Mouse (Mus musculus) heart, embryonic 13.5 days (tissue): ENCODE results near the gene Colq. TPM values are rescaled to one million over a fixed set of nuclear protein-coding genes. Genes with fewer than 3 reads are reported as not detected.

ENCODE experiments used
- ATAC-seq: fragments of 200-750 bp; cut with Nextera tagmentation; 2 replicates; pipeline ENCODE4 v1.8.0; 2017; ENCODE audit warnings: moderate TSS enrichment; ENCODE audit not compliant: insufficient number of reproducible peaks, low FRiP score, low TSS enrichment; ENCODE audit errors: extremely low read depth
- H3K27ac ChIP-seq: fragments of 300-500 bp; sonication (generic); replicated peaks from 2 replicates; pipeline ENCODE4 v1.5.1; 2015; ENCODE audit warnings: moderate library complexity, mild to moderate bottlenecking, inconsistent platforms
- H3K27me3 ChIP-seq: fragments of 300-500 bp; sonication (generic); replicated peaks from 2 replicates; pipeline ENCODE4 v1.6.1; 2015; ENCODE audit warnings: mild to moderate bottlenecking, inconsistent platforms
- H3K36me3 ChIP-seq: fragments of 300-500 bp; sonication (generic); 2 replicates; pipeline ENCODE4 v1.6.1; 2015; ENCODE audit warnings: mild to moderate bottlenecking, inconsistent platforms
- H3K4me1 ChIP-seq: fragments of 300-500 bp; sonication (generic); 2 replicates; pipeline ENCODE4 v1.6.1; 2015; ENCODE audit warnings: inconsistent platforms
- H3K4me2 ChIP-seq: fragments of 300-500 bp; sonication (generic); 2 replicates; pipeline ENCODE4 v1.6.1; 2015; ENCODE audit warnings: inconsistent platforms, mild to moderate bottlenecking, moderate library complexity
- H3K4me3 ChIP-seq: fragments of 300-500 bp; sonication (generic); 2 replicates; pipeline ENCODE4 v1.5.1; 2015; ENCODE audit warnings: moderate library complexity, mild to moderate bottlenecking, inconsistent platforms
- H3K9ac ChIP-seq: fragments of 300-500 bp; sonication (generic); 2 replicates; pipeline ENCODE4 v1.6.1; 2015; ENCODE audit warnings: inconsistent platforms, mild to moderate bottlenecking, moderate library complexity
- H3K9me3 ChIP-seq: fragments of 300-500 bp; sonication (generic); 2 replicates; pipeline ENCODE4 v1.6.1; 2016; ENCODE audit warnings: inconsistent platforms
- WGBS: fragments of 180-500 bp; shearing (Covaris S2); methylation state at CpG from one replicate; pipeline ENCODE4 v1.1.7; 2015; ENCODE audit warnings: mixed read lengths; 5-methylcytosine and 5-hydroxymethylcytosine counted together
- polyA plus RNA-seq: library from polyadenylated mRNA; unstranded; fragments of >200 nt; fragmentation: Nextera tagmentation; extraction: Ambion mirVana; gene quantifications from 2 replicates; pipeline ENCODE4 v1.2.1, GENCODE M21; 2015

The Colq gene
- polyA plus RNA-seq, 1 experiment from 2014 or later, result 8.1 TPM

GRCm38 (mm10) chr14:31574903-31575665 lies 16.1 kb downstream of the Colq start:
- Histone ChIP-seq H3K4me1 (peaks cover 67% of the 10 kb centered on the region), H3K27ac (no peak overlapping the region), H3K4me3 (no peak overlapping the region)

GRCm38 (mm10) chr14:31572561-31573175 lies 18.5 kb downstream of the Colq start:
- Histone ChIP-seq H3K4me3 (no peak overlapping the region), H3K36me3 (no peaks in the 10 kb centered on the region), H3K9me3 (no peaks in the 10 kb centered on the region), H3K4me1 (peaks cover 72% of the 10 kb centered on the region), H3K27me3 (peaks cover 4% of the 10 kb centered on the region), H3K4me2 (no peak overlapping the region), H3K9ac (no peak overlapping the region), H3K27ac (no peak overlapping the region)
- 69% methylated on average over 9 of the region's 9 CpGs for WGBS
- no peak for ATAC-seq

More at GRCm38 (mm10) chr14:31574903-31575665, 16.1 kb downstream of the Colq start:
- peak overlapping the region; percentile 66 for H3K4me2 ChIP-seq
- no peaks in the 10 kb centered on the region for H3K36me3 ChIP-seq
- H3K9me3 ChIP-seq, result no peaks in the 10 kb centered on the region
- 81% methylated on average over 18 of the region's 18 CpGs for WGBS
- 0 out of 2 replicates have a peak overlapping the region, but pooled peaks have one; percentile 11 for H3K9ac ChIP-seq
- no peak for ATAC-seq
- H3K27me3 ChIP-seq, result peaks cover 4% of the 10 kb centered on the region

- no peak for ATAC-seq
- H3K9me3 ChIP-seq, result no peaks in the 10 kb centered on the region
- WGBS, result 85% methylated on average over 5 of the region's 5 CpGs
- no peak overlapping the region for H3K4me3 ChIP-seq
- H3K27me3 ChIP-seq, result peaks cover 4% of the 10 kb centered on the region
- no peak overlapping the region for H3K4me2 ChIP-seq
- no peak overlapping the region for H3K27ac ChIP-seq
- H3K9ac ChIP-seq, result no peak overlapping the region
- H3K4me1 ChIP-seq, result peaks cover 63% of the 10 kb centered on the region
- H3K36me3 ChIP-seq, result no peaks in the 10 kb centered on the region
Measured at GRCm38 (mm10) chr14:31571419-31571818, 19.7 kb downstream of the Colq start.

DNA sequence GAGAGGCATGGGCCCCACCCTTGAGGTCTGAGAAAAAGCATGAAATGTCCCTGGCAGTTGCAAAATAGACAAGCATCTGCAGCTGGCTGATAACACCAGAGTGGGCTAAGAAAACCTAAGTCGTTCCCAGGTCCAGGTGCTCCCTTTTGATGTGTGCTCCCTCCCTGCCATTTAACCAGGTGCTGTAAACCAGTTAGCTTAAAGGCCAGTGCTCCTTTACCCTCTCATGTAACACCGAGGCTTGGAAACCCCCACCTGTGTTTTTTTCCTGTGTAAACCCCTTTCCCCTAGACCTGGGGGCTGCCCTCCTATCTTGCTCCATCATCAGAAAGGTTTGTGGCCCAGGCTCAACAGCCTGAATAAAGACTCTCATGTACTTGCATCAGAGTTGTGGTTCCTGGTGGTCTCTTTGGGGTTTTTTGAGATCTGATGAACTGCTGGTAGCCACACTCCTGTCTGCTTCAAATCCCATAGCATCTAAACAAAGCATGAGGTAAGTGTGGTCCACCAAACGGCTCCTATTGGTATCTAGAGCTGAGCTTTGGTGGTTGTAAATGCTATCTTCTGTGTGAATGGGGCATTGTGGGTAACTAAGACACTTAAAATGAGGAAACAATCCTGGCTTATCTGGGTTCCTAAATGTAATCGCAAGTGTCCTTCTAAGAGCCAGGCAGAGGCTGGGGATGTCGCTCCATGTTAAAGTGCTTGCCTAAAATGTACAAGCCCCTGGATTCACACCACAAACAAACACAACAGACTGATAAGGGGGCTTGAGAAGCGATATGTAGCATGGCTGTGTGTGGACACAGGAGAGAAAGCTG lies 20.8 kb downstream of the Colq start:
- Histone ChIP-seq H3K27ac (no peak overlapping the region), H3K4me1 (peaks cover 62% of the 10 kb centered on the region), H3K9me3 (no peaks in the 10 kb centered on the region), H3K27me3 (peaks cover 4% of the 10 kb centered on the region), H3K9ac (no peak overlapping the region), H3K4me3 (no peak overlapping the region), H3K4me2 (no peak overlapping the region), H3K36me3 (no peaks in the 10 kb centered on the region)
- 29% methylated on average over 6 of the region's 6 CpGs for WGBS
- ATAC-seq, result no peak

DNA sequence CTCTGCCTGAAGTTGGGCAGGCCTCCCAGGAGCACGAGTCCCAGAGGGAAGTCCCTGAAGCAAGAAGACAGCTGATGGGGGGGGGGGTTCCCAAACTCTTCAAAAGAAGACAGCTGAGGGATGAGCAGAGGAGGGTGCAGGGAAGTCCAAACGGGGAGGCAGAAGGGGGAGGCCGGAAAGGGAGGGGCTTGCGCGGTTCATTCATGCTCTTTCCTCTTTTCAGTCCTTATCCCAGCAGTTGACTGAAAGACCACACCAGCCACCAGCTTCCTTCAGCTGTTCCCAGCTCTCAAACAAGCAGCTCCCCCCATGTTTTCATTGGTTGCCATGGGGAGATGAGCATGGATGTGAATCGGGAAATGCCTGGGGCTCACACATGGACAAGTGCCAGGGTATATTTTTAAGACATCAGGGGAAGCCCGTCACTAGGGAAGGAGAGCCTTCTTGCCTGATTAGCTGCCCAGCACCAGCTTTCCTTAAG lies 22.0 kb downstream of the Colq start:
- no peak; the same call in 1 of the 2 replicates for ATAC-seq

DNA sequence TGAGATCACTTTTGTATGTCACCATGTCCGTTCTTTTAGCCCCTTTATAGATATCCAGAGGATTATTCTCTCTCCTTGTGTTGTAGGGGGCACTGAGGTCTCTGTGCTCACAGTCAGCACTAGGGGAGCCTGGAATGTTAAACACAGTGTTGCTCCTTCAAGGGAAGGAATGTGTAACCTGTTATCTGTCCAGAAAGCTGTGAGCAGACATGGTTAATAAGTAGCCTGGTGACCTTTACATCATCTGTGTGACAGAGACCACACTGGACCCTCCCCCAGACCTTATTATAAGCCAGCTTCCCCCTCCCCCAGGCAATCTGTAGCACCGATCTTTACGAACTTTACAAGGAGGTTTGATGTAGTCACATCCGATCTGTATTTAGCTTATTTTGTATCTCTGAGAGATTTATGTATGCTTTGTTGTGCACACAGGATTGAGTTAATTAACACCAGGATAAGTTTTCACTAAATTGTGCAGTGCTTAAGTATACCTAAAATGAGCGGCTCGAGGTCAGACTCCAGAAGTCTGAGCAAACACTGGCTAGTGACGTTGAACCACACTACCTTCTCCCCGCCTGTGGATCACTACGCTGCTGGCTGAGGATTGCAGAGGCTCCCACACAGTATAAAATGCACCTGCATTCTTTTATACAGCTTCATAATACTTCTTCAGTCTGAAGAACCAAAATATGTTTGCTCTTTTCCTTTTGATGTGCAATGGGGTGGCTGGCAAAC lies 25.5 kb downstream of the Colq start:
- 54% methylated on average over 9 of the region's 9 CpGs for WGBS
- Histone ChIP-seq H3K9ac (peak overlapping the region; percentile 33; the same call in 1 of the 2 replicates), H3K9me3 (no peaks in the 10 kb centered on the region), H3K4me2 (peak overlapping the region; percentile 13; the same call in 1 of the 2 replicates), H3K4me3 (no peak overlapping the region), H3K27ac (peak overlapping the region; percentile 78), H3K4me1 (peaks cover 69% of the 10 kb centered on the region), H3K36me3 (no peaks in the 10 kb centered on the region), H3K27me3 (peaks cover 4% of the 10 kb centered on the region; the same call in 1 of the 2 replicates)
- no peak for ATAC-seq

More for the DNA sequence above, 22.0 kb downstream of the Colq start:
- peaks cover 2% of the 10 kb centered on the region for H3K27me3 ChIP-seq
- no peak overlapping the region for H3K4me3 ChIP-seq
- H3K4me1 ChIP-seq, result peaks cover 66% of the 10 kb centered on the region
- H3K27ac ChIP-seq, result peak overlapping the region; percentile 44
- H3K36me3 ChIP-seq, result no peaks in the 10 kb centered on the region
- WGBS, result 41% methylated on average over 7 of the region's 7 CpGs
- 0 out of 2 replicates have a peak overlapping the region, but pooled peaks have one; percentile 6 for H3K4me2 ChIP-seq
- peak overlapping the region; percentile 53 for H3K9ac ChIP-seq
- no peaks in the 10 kb centered on the region for H3K9me3 ChIP-seq

- no peaks in the 10 kb centered on the region for H3K36me3 ChIP-seq
- peaks cover 67% of the 10 kb centered on the region for H3K4me1 ChIP-seq
- no peak for ATAC-seq
- peak overlapping the region; percentile 33; the same call in 1 of the 2 replicates for H3K9ac ChIP-seq
- 11% methylated on average over 6 of the region's 6 CpGs for WGBS
- no peak overlapping the region for H3K4me3 ChIP-seq
- no peaks in the 10 kb centered on the region for H3K9me3 ChIP-seq
- H3K27me3 ChIP-seq, result peaks cover 4% of the 10 kb centered on the region; the same call in 1 of the 2 replicates
- H3K27ac ChIP-seq, result peak overlapping the region; percentile 78
- peak overlapping the region; percentile 13; the same call in 1 of the 2 replicates for H3K4me2 ChIP-seq
Measured at GRCm38 (mm10) chr14:31564452-31565179, 26.5 kb downstream of the Colq start.

DNA sequence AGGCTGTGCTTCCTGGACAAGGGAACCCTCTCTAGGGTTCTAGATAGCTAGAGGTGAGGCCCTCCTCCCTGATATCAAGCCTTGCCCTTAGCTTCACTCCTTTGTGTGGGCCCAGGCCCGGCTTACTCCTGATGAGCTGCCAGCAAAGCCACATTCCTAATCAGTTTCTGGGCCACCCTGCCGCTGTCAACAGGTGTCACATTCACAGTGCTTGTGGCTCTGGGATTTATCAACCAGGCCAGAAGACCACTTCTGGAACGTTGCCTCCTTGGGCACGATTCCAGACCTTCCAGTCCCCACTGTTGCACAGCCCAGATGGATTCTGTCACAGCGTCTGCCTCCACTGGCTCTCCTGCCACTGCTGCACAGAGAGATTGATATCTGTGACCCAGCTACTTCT lies 30.3 kb downstream of the Colq start:
- H3K4me1 ChIP-seq, result peaks cover 66% of the 10 kb centered on the region
- peaks cover 33% of the 10 kb centered on the region for H3K27me3 ChIP-seq
- no peaks in the 10 kb centered on the region for H3K36me3 ChIP-seq
- peak; percentile 65; the same call in 1 of the 2 replicates for ATAC-seq
- peak overlapping the region; percentile 79 for H3K27ac ChIP-seq
- no peak overlapping the region for H3K4me2 ChIP-seq
- H3K9me3 ChIP-seq, result no peaks in the 10 kb centered on the region
- H3K4me3 ChIP-seq, result no peak overlapping the region
- WGBS, result 6% methylated on average over 5 of the region's 5 CpGs
- no peak overlapping the region for H3K9ac ChIP-seq

DNA sequence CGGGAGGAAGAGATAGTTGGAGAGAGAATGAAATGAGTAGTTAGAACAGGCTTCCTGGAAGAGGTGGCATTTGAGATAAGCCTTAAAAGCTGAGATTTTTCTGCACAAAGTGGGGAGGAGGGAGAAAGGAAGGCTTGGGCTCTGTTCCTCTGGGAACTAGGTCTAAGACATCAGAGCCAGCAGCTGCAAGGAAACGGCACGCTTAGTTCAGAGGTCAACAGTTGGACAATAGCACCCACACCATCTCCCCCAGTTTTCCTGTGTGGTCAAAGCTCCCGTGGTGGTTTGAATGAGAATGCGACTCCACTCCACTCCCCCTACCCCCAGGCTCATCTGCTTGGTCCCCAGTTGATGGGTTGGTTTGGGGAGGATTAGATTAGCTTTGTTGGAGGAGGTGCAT lies 31.9 kb downstream of the Colq start:
- Histone ChIP-seq H3K27me3 (peaks cover 33% of the 10 kb centered on the region), H3K9me3 (no peaks in the 10 kb centered on the region), H3K36me3 (no peaks in the 10 kb centered on the region), H3K4me1 (peaks cover 54% of the 10 kb centered on the region), H3K27ac (no peak overlapping the region), H3K4me2 (no peak overlapping the region), H3K9ac (no peak overlapping the region), H3K4me3 (no peak overlapping the region)
- no peak for ATAC-seq
- WGBS, result 48% methylated on average over 5 of the region's 5 CpGs

GRCm38 (mm10) chr14:31557784-31558183 lies 33.4 kb downstream of the Colq start:
- peaks cover 49% of the 10 kb centered on the region for H3K4me1 ChIP-seq
- H3K36me3 ChIP-seq, result no peaks in the 10 kb centered on the region
- H3K9me3 ChIP-seq, result no peaks in the 10 kb centered on the region
- no peak for ATAC-seq
- H3K4me2 ChIP-seq, result no peak overlapping the region
- H3K27ac ChIP-seq, result no peak overlapping the region
- H3K27me3 ChIP-seq, result peaks cover 33% of the 10 kb centered on the region
- 60% methylated on average over 9 of the region's 9 CpGs for WGBS
- H3K9ac ChIP-seq, result no peak overlapping the region
- H3K4me3 ChIP-seq, result no peak overlapping the region
